Mouse (Mus musculus): ENCODE measurements around the gene 4921539E11Rik.

DNA sequence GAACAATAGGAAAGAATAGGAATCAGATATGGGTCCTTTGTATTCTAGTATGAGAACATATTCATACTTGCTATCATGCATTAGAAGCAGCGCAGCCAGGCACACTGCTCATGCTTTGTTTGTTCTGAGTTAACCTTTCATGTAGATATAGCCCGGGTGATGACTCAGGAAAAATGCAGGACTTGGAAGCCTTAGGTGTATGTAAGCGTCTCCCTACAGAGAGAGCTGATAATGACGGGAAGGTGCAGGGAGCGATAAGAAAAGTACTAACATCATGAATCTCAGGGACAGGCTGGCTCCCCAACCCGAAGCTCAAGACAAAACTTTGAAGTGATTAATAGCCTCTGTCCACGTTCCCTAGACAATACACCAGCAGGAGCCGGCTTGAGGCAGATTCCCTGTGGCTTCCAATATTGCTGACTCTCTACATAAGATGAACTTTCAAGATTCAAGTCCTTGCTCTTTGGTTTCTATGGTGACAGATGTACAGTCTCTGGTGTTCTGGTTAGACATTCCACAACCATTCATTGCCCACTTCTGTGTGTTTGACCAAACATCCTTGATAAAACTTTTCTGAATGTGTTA is 26.8 kb downstream of the 4921539E11Rik start:
- TF ChIP-seq CTCF (IDR thresholded peaks at IDR 0.05) (no peak), EP300 (IDR thresholded peaks at IDR 0.05) (no peak)
